Mouse (Mus musculus): ENCODE results near the gene Calhm4.

GRCm38 (mm10) chr10:34013241-34013640 is 30.9 kb downstream of the Calhm4 start:
- no peak for TF ChIP-seq CTCF (IDR thresholded peaks at IDR 0.05; ENCODE audit: extremely low read depth, insufficient read depth, low read length)
- TF ChIP-seq POLR2A (IDR thresholded peaks at IDR 0.05; ENCODE audit: extremely low read depth, insufficient read depth, low read length), result no peak

All from cortical plate, adult 2 months (tissue).